Mouse (Mus musculus): Measurements from ENCODE around the gene Psme2. TPM values are rescaled to one million over a fixed set of nuclear protein-coding genes. Genes with fewer than 3 reads are reported as not detected.

The Psme2 gene
- polyA plus RNA-seq, 1 experiment from 2014 or later, result 332 TPM

DNA sequence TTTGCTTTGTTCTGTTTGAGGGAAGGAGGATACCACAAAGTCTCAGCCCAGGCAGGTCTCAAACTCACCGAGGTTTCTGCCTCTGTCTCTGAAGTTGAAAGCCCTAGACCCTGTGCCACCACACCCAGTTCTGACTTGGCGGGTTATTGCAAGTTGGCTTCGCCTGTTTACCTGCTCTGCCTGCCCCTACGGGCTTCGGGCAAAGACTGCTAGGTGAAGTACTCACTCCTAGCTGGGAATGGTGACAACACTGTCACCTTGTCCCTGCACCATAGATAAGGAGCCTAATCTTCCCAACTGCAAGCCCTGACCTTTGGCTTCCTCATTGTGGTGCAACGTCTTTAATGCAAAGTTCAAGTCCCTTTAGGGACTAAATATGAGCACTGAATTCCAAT lies 5.3 kb downstream of the Psme2 start:
- Histone ChIP-seq H3K27me3 (replicated peaks; ENCODE audit: control insufficient read depth, insufficient read depth, low read length) (peaks cover 6% of the 10 kb centered on the region; the same call in 1 of the 2 replicates), H3K4me2 (ENCODE audit: low read length) (peak overlapping the region; percentile 76), H3K36me3 (ENCODE audit: control insufficient read depth, insufficient read depth, low read length) (peaks cover 33% of the 10 kb centered on the region), H3K27ac (ENCODE audit: low read depth) (no peak overlapping the region), H3K9me3 (ENCODE audit: control insufficient read depth, low read length) (no peaks in the 10 kb centered on the region), H3K9ac (ENCODE audit: low read length) (no peak overlapping the region), H3K4me3 (ENCODE audit: low read depth, low read length) (peak overlapping the region; percentile 43; the same call in 1 of the 2 replicates), H3K4me1 (replicated peaks; ENCODE audit: control insufficient read depth, insufficient read depth, low read length) (0 out of 2 replicates have a peak, but pooled peaks cover 8% of the 10 kb centered on the region)
- DNase-seq (ENCODE audit: low spot score) (peak; percentile 52), ATAC-seq (replicated peaks; ENCODE audit: low FRiP score, low TSS enrichment, low read depth) (no peak; the same call in 1 of the 2 replicates)
- WGBS, result 42% methylated on average over 6 of the region's 6 CpGs

DNA sequence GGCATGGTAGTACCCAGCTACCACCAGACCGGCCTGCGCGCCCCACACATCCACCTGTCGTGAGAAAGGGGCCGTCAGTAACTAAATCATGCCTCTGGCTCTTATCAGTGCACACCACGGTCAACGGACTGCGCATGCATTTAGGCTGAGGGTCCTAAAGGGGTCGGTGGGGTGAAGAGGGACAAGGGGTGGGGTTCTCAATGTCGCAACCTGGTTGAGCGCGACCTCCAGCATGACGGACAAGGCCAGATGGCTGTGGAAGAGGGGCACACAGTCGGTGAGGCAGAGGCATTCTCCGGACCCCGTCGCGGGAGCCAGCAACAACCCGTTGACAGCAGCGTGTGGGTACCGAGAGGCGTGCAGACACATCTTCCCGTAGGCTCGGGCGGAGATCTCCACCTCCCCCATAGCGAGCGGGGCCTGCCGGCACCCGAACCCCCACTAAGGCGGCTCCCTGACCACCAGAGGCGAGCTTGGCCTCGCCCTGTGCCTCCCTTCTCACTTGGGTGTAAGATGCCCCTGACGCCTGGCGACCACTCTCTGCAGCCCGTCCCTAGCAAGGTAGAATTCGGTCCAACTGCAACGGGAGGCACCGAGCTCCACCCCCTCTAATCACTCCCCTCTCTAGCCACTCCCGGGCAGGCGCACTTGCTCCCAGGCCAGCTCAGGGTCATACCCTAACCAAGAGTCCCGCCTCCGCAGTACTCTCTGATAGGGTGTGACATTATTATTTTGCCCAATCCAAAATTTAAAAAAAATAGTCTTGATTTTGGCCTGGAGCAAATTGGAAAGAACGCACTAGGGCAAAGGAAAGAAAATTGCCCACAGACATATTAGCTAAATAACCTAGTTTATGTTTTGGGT lies 6.0 kb downstream of the Psme2 start, which contains the start of gene Emc9:
TSS of gene Emc9 (minus strand) at position 601 of the 864 bp plus-strand sequence.
- Histone ChIP-seq H3K4me3 (ENCODE audit: low read depth, low read length) (peak within 1 kb of the TSS; percentile 43), H3K9ac (ENCODE audit: low read length) (peak within 1 kb of the TSS; percentile 51), H3K27ac (ENCODE audit: low read depth) (no peak within 1 kb of the TSS), H3K4me1 (replicated peaks; ENCODE audit: control insufficient read depth, insufficient read depth, low read length) (0 out of 2 replicates have a peak, but pooled peaks cover 8% of the 10 kb centered on the region), H3K27me3 (replicated peaks; ENCODE audit: control insufficient read depth, insufficient read depth, low read length) (peaks cover 6% of the 10 kb centered on the region; the same call in 1 of the 2 replicates), H3K4me2 (ENCODE audit: low read length) (peak within 1 kb of the TSS; percentile 76), H3K36me3 (ENCODE audit: control insufficient read depth, insufficient read depth, low read length) (peaks cover 40% of the 10 kb centered on the region), H3K9me3 (ENCODE audit: control insufficient read depth, low read length) (no peaks in the 10 kb centered on the region)
- 2% methylated on average over 43 of the region's 43 CpGs for WGBS
- DNase-seq (ENCODE audit: low spot score) (peak; percentile 71), ATAC-seq (replicated peaks; ENCODE audit: low FRiP score, low TSS enrichment, low read depth) (peak; percentile 78)

DNA sequence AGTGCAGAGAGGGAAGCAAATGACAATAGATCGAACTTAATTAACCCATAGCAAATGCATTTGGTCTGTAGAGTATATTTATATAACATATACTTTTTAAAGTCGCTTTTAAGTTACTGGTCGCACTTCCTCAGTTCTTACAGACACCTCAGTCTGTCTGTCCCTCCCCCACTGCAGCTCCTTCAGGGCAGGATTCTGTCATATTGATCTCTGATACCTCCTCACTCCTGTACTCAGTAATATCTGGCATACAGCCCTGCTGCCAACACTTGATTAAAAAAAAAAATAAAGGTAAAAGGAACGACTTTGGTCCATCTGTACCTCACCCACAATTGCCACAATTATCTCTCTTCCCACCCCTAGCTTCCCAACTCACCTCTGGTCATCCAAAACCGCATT lies 6.6 kb downstream of the Psme2 start:
- H3K4me2 ChIP-seq (ENCODE audit: low read length), result peak overlapping the region; percentile 76
- H3K4me3 ChIP-seq (ENCODE audit: low read depth, low read length), result peak overlapping the region; percentile 43
- WGBS, result 34% methylated on average over 5 of the region's 5 CpGs
- no peaks in the 10 kb centered on the region for H3K9me3 ChIP-seq (ENCODE audit: control insufficient read depth, low read length)
- no peak for ATAC-seq (replicated peaks; ENCODE audit: low FRiP score, low TSS enrichment, low read depth)
- no peak overlapping the region for H3K27ac ChIP-seq (ENCODE audit: low read depth)
- H3K27me3 ChIP-seq (replicated peaks; ENCODE audit: control insufficient read depth, insufficient read depth, low read length), result peaks cover 6% of the 10 kb centered on the region; the same call in 1 of the 2 replicates
- no peak for DNase-seq (ENCODE audit: low spot score)
- no peak overlapping the region; the same call in 1 of the 2 replicates for H3K9ac ChIP-seq (ENCODE audit: low read length)
- peaks cover 41% of the 10 kb centered on the region for H3K36me3 ChIP-seq (ENCODE audit: control insufficient read depth, insufficient read depth, low read length)
- 0 out of 2 replicates have a peak, but pooled peaks cover 12% of the 10 kb centered on the region for H3K4me1 ChIP-seq (replicated peaks; ENCODE audit: control insufficient read depth, insufficient read depth, low read length)

DNA sequence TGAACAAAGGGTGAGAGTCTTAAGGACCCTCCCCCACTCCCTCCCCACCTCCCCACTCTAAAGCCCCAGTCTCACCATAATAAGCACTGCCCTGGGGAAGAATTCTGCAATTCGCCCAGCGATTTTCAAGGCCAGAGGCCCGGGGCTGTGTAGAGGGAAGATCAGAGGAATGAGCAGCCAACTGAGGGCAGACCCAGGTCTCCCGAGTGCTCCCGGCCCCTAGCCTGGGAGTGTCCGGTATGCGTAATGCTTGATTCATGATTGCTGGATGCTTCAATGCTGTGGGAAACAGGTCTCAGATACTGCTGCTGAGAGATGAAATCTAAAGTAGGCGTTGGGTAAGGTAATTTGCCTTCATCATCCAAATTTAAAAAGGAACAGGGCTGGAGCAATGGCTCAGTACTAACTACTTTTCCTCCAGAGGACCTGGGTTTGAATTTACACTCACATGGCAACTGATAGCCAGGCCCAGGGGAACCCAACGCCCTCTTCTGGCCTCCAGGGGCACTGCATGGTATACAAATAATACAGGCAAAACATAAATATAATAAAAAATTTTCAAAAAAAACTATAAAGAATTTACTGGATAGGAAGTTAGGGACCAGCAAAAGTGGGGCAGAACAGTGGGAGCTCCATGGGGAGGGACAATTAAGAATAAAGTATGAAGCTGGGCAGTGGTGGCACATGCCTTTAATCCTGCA lies 8.8 kb downstream of the Psme2 start:
- H3K9ac ChIP-seq (ENCODE audit: low read length), result no peak overlapping the region
- peaks cover 6% of the 10 kb centered on the region; the same call in 1 of the 2 replicates for H3K27me3 ChIP-seq (replicated peaks; ENCODE audit: control insufficient read depth, insufficient read depth, low read length)
- no peak overlapping the region for H3K27ac ChIP-seq (ENCODE audit: low read depth)
- H3K4me1 ChIP-seq (replicated peaks; ENCODE audit: control insufficient read depth, insufficient read depth, low read length), result peaks cover 16% of the 10 kb centered on the region
- no peak overlapping the region for H3K4me3 ChIP-seq (ENCODE audit: low read depth, low read length)
- ATAC-seq (replicated peaks; ENCODE audit: low FRiP score, low TSS enrichment, low read depth) (no peak), DNase-seq (ENCODE audit: low spot score) (no peak)
- no peaks in the 10 kb centered on the region for H3K9me3 ChIP-seq (ENCODE audit: control insufficient read depth, low read length)
- H3K36me3 ChIP-seq (ENCODE audit: control insufficient read depth, insufficient read depth, low read length), result peaks cover 25% of the 10 kb centered on the region
- 75% methylated on average over 9 of the region's 9 CpGs for WGBS
- H3K4me2 ChIP-seq (ENCODE audit: low read length), result no peak overlapping the region

DNA sequence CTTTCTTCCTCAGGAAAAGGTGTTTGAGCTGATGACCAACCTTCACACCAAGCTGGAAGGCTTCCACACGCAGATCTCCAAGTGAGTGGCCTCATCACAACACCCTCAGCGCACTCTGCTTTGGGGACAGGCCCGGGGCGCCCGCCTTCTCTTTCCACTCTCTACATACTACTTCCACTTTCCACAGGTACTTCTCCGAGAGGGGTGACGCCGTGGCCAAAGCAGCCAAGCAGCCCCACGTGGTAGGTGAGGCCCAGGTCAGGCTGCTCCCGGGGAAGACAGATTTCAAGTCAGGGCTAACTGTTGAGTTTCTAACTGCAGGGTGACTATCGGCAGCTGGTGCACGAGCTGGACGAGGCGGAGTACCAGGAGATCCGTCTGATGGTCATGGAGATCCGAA lies 10.2 kb downstream of the Psme2 start:
- no peak overlapping the region for H3K9ac ChIP-seq (ENCODE audit: low read length)
- no peak for DNase-seq (ENCODE audit: low spot score)
- no peak overlapping the region for H3K4me2 ChIP-seq (ENCODE audit: low read length)
- H3K27ac ChIP-seq (ENCODE audit: low read depth), result no peak overlapping the region
- no peak overlapping the region for H3K4me3 ChIP-seq (ENCODE audit: low read depth, low read length)
- H3K36me3 ChIP-seq (ENCODE audit: control insufficient read depth, insufficient read depth, low read length), result peaks cover 23% of the 10 kb centered on the region
- no peak for ATAC-seq (replicated peaks; ENCODE audit: low FRiP score, low TSS enrichment, low read depth)
- H3K4me1 ChIP-seq (replicated peaks; ENCODE audit: control insufficient read depth, insufficient read depth, low read length), result peaks cover 16% of the 10 kb centered on the region
- H3K27me3 ChIP-seq (replicated peaks; ENCODE audit: control insufficient read depth, insufficient read depth, low read length), result peaks cover 6% of the 10 kb centered on the region; the same call in 1 of the 2 replicates
- WGBS, result 93% methylated on average over 16 of the region's 16 CpGs
- no peaks in the 10 kb centered on the region for H3K9me3 ChIP-seq (ENCODE audit: control insufficient read depth, low read length)

DNA sequence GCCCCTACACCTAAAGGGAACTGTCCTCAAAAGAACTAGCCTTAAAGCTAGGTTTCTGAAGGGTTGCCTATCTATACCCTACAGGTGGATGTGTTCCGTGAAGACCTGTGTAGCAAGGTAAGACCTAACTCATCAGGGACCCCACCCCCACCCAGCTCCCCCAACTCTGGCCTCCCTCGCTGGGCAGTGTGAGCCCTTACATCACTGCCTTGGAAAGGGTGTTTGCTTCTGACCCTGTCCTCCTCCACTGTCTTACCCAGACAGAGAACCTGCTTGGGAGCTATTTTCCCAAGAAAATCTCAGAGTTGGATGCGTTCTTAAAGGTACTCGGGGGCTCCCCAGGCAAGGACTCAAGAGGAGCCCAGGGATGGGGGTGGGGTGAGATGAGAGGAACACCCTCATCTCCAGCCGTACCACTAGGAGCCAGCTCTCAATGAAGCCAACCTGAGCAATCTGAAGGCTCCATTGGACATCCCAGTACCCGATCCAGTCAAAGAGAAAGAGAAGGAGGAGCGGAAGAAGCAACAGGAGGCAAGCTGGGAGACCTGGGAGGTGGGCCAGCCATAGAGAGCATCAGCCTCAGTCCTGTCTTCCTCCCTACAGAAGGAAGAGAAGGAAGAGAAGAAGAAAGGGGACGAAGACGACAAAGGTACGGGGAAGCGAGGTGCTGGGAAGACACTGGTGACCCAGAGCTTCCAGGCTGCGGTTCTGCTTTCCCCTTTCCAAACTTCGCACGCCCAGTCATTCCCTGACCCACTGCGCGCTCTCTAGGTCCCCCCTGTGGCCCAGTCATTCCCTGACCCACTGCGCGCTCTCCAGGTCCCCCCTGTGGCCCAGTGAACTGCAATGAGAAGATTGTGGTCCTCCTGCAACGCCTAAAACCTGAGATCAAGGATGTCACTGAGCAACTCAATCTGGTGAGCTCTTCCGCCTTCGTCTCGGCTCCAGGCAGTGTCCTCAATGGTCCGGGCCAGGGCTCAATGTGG lies 11.1 kb downstream of the Psme2 start:
- H3K9me3 ChIP-seq (ENCODE audit: control insufficient read depth, low read length), result no peaks in the 10 kb centered on the region
- ATAC-seq (replicated peaks; ENCODE audit: low FRiP score, low TSS enrichment, low read depth), result no peak

DNA sequence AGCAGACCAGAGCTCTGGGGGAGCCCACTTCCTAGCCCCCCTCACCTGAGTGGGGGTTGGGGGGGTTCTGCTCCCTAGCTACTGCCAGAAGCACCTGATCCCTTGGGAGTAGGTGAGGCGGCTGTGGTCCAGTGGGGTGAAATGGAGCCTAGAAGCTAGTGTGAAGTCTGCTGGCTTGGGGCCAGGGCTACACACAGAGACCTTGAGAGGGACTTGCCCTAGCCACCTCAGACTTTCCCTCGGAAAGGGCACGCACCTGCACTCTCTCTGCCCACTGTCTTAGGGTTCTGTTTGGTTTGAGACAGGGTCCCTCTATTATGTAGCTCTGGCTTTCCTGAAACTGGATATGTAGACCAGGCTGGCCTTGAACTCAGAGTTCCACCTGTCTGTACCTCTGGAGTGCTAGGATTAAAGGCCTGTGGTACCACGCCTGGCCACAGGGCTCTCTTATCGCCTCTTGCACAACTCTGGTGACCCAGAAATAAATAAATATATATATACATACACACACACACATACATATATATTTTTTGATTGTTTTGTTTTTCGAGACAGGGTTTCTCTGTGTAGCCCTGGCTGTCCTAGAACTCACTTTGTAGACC lies 12.1 kb downstream of the Psme2 start:
- ATAC-seq (replicated peaks; ENCODE audit: low FRiP score, low TSS enrichment, low read depth), result peak; percentile 43

More for the DNA sequence above, 11.1 kb downstream of the Psme2 start:
- 86% methylated on average over 23 of the region's 23 CpGs for WGBS
- H3K9ac ChIP-seq (ENCODE audit: low read length), result no peak overlapping the region
- no peak overlapping the region for H3K4me3 ChIP-seq (ENCODE audit: low read depth, low read length)
- H3K4me2 ChIP-seq (ENCODE audit: low read length), result no peak overlapping the region
- H3K27me3 ChIP-seq (replicated peaks; ENCODE audit: control insufficient read depth, insufficient read depth, low read length), result peaks cover 6% of the 10 kb centered on the region; the same call in 1 of the 2 replicates
- H3K36me3 ChIP-seq (ENCODE audit: control insufficient read depth, insufficient read depth, low read length), result peaks cover 23% of the 10 kb centered on the region
- no peak overlapping the region for H3K27ac ChIP-seq (ENCODE audit: low read depth)
- DNase-seq (ENCODE audit: low spot score), result no peak
- H3K4me1 ChIP-seq (replicated peaks; ENCODE audit: control insufficient read depth, insufficient read depth, low read length), result peaks cover 12% of the 10 kb centered on the region

More for the DNA sequence above, 12.1 kb downstream of the Psme2 start:
- peak overlapping the region; percentile 93 for H3K4me3 ChIP-seq (ENCODE audit: low read depth, low read length)
- H3K27me3 ChIP-seq (replicated peaks; ENCODE audit: control insufficient read depth, insufficient read depth, low read length), result no peaks in the 10 kb centered on the region
- WGBS, result 23% methylated on average over 6 of the region's 6 CpGs
- no peaks in the 10 kb centered on the region for H3K9me3 ChIP-seq (ENCODE audit: control insufficient read depth, low read length)
- peaks cover 23% of the 10 kb centered on the region for H3K36me3 ChIP-seq (ENCODE audit: control insufficient read depth, insufficient read depth, low read length)
- peak overlapping the region; percentile 87 for H3K4me2 ChIP-seq (ENCODE audit: low read length)
- DNase-seq (ENCODE audit: low spot score), result no peak
- H3K27ac ChIP-seq (ENCODE audit: low read depth), result peak overlapping the region; percentile 65
- H3K9ac ChIP-seq (ENCODE audit: low read length), result peak overlapping the region; percentile 77
- peaks cover 8% of the 10 kb centered on the region for H3K4me1 ChIP-seq (replicated peaks; ENCODE audit: control insufficient read depth, insufficient read depth, low read length)

All from intestine, embryonic 14.5 days (tissue).